Mouse (Mus musculus) common myeloid progenitor, adult 5-6 weeks (primary cell): ENCODE data around the gene Man1c1. TPM values are rescaled to one million over a fixed set of nuclear protein-coding genes. Genes with fewer than 3 reads are reported as not detected.

Source experiments
- ATAC-seq: replicated peaks from 2 replicates; pipeline ENCODE4 v1.8.0; 2016; ENCODE audit warnings: low read depth, mild to moderate bottlenecking, moderate TSS enrichment, inconsistent platforms; ENCODE audit not compliant: poor library complexity, severe bottlenecking
- total RNA-seq: library from RNA; stranded (forward); fragments of 200-1000, 187-1606 nt; gene quantifications from 2 replicates; pipeline ENCODE4 v1.2.3, GENCODE M21; 2017

Gene Man1c1
- total RNA-seq, 1 experiment from 2014 or later = 1.2 TPM

DNA sequence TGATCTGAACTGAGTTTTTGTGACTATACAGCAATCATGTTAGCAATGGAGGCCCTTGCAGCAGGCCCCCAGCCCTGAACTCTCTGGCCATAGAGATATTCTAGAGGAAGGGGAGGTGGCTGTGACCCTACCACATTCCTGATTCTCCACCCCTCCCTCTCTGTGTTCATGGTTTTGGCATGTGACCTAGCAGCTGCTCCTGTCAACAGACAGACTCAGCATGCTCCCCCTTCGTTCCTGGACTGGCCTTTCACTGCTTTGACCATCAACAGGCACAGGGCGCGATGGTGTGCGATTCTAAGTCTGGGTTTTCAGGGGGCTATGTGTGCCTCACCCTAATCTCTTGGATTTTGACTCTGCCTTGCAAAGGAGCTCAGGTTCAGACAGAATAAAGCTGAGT is 86.3 kb downstream of the Man1c1 start:
- ATAC-seq = no peak

DNA sequence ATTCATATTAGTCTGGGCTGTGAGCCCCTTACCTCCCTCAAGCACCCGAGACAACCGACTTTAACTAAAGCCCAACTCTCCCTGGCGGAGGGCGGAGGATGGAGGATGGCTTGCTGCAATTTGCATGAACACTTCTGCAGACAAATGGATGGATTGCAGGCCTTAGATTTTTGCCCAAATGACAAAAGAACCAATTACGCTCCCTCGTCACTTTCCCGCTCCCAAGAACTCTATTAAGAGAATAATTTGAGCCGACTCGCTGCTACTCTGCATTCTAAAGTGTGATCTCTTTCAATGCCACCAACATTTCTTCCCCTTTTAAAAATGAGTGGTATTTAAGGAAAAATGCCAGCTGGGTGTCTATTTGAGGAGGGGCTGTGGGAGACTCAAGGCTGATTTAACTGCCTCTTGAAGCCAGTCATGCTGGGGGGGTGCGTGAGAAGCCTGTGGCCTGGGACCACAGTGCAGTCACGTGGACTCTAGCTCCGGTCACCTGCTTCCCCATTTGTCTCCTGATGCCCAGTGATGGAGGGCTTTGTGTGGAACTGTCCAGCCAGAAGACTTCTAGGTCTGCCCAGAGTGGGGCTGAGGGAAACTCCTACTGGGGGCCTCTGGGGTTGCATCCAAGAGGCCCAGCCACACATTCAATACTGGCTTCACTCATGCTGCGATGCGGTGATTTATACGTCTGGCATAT is 88.0 kb downstream of the Man1c1 start:
- ATAC-seq = no peak

DNA sequence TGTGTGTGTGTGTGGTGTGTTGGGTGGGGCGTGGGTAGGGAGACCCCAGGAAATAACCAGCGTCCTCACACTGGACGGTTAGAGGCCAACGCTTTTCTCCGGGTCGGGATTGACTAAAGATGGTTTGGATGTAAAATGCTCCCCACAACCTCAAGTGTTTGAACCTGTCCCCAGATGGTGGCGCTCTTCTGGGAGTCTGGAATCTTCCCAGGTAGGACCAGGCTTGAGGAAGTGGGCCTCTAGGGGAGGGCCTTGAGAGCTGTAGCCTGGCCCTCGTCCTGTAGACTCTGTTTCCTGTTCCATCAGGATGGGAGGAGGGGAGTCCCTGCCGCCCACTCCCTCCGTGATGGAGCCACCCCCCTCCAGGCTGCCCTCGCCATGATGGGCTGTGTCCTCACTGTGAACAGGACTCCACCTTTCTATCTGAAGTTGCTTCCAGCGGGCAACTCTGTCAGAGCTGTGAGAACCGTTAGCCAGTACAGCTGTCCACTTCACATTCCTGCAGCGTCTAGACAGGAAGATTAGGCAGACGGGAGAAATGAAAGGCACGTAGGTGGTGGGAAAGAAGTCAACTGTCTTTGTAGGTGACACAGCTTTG is 91.9 kb downstream of the Man1c1 start:
- no peak for ATAC-seq

DNA sequence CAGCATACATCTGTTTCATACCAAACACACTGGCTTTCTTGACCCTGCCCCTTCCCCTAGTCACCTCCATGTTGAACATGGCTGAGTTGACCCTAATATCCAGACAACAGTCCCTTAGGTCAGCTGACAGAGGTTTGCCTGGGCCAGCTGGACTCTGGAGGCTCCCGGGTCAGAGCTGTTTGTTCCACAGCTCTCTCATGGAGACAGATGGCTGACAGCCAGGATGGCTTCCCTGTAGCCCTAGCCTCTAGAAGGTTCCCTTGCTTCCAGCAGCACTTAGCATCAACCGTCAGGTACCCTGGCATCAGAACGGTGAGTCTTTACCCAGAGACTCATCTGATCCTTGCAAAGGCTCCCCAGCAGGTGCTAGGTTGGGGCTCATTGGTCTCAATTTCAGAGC is 93.5 kb downstream of the Man1c1 start:
- no peak for ATAC-seq

DNA sequence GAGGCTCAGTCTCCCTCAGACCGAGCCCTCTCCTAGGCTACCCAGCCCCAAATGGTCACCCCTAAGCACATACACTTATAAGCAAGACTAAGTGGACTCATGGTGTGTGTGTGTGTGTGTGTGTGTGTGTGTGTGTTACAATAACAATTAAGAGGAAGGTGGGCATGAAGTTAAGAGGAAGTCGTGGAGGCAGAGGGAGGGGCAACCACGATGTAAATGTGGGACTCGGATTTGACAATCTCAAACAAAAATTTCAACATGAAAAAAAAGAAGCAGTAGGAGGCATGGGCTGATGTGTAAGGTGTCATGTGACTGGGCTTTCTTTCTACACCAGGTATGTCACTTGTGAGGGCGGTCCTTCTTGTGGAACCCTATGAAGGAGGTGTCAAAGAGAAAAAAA is 96.4 kb downstream of the Man1c1 start:
- ATAC-seq = no peak

DNA sequence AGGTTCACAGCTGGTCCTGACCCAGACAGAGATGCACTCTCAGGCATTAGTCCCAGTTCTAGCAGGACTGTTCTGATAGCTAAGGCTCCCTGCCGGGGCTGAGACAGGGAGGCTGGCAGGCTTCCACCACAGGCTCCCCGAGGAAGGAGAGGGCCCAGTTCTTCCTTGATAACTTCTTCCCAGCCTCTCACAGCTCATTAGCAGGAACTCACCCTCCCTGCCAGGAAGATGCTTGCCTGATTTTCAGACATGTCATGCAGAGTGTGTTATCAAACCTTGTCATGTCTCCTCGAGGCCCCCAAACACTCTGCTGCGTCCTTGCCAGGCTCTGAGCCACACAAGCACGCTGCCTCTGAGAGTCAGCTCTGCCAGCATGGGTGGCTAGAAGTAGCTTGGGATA is 98.0 kb downstream of the Man1c1 start:
- peak; percentile 19; the same call in 1 of the 2 replicates for ATAC-seq

DNA sequence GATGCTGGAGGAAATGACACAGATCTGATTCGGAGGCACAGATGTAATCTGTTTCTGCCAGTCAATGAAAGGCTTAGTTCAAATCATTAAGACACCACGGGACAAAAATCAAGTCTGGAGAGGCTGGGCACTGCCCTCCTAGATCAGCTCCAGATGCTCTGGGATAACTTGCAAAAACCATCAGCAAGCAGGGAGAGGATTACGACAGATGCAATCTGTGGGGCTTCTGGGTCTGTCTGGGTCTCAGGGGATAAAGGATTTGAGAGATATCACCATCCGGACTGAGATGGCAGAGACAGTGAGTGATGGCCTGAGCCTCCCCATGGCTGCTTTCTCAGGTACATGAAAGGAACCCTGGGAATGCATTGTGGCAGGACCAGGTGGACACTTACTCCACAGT is 99.6 kb downstream of the Man1c1 start:
- no peak for ATAC-seq

DNA sequence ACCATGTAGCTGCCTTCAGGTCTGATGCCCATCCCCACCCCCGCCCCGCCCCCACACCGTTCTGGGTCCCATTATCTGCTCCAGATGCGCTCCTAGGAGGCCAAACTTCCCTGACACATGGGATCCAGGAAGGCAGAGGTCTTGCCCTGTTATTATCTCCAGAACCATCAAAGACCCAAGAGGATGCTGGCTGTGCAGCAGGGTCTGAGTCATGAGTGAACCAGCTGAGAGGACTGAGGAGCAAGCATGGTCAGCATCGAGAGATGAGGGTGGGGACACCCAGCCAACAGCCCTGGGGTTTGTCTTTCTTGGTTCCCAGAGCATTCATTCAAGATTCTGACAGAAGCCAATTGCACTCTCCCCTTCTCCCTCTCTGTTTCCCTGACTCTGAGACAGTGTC is 100.5 kb downstream of the Man1c1 start:
- ATAC-seq = no peak

DNA sequence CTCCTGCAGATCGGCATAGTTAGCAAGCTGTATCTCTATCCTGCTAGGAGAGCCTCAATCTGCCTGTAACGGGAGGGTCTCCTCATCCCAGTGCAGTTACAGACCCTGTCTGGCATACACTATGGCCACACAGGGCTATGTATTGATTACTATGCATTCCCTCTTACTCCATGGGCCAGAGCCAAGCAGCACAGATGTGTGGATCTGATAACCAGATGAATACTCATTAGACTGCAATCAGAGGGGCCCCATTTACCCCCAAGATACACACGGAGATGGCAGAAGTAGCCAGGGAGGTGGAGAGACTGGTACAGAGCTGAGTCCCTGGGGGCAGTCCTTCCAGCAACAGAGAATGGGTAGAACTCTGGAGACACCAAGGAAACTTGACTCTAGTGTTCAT is 101.5 kb downstream of the Man1c1 start:
- no peak for ATAC-seq

DNA sequence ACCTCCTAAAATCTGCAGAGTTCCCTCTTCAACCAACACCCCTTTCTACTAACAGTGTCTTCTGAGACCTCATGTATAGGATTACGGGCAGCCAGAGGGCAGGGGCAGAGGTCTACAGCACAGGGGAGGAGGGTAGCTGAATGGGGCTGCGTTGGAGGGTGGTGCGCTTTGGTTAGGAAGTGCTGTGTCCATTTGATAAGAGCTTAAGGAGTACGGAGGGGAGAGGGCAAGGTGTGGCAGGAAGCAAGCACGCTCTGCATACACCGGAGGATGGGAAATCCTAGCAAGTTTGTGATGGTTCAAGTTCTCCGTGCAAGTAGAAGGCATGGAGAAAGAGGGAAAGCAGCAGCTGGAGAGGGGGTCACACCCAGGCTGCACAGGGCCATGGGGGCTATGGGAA is 102.1 kb downstream of the Man1c1 start:
- peak; percentile 74 for ATAC-seq

DNA sequence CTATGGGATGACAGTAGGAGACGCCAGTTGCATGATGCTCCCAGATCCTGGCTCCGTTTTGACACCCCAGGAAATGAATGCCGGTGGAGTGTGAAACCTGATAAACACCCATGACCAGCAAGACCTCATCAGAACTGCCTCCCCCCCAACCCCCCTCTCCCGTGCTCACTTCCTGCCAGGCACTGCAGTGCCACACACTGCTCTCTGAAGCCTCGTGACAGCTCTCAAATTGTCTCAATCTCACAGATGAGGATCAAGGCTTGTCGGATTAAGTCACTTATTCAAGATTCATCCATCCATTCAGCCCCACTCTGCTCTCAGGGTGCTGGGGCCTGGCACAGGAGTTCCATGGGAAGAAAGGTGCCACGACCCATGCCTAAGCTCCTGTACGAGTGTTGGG is 102.7 kb downstream of the Man1c1 start:
- ATAC-seq = peak; percentile 63

DNA sequence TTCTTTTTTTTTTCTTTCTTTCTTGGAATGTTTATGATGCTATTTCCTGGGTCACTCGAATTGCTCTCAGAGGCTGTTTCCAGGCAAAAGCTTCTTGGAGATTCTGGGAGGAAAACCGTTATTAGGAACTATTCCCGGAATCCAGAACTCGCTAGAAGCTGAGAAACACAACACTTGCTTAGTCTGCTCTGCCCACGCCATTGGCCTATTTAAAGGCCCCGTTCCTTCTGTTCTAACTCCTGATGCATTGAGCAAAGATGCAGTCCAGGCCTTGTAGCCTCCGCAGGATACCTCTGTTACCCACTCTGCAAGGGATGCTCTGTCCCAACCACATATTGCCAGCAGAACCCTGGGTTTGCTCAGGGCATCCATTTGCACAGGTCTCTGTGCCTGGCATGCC is 103.3 kb downstream of the Man1c1 start:
- no peak for ATAC-seq

DNA sequence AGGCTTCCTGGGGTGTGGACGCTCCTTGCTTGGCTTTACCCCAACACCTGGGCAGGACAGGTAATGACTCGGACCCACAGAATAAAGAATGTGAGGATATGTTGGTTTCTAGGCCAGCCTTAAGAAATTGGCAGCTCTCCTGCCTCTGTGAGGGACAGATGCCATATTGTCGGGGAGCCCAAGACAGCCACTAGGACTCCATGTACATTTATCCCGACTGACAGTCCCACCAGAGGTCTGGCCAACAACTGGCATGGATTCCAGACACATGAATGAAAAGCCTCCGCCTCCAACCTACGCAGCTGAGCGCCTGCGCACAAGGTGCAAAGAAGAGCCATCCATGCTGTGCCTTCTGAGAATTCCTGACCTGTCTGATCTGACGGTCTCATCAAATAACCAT is 104.0 kb downstream of the Man1c1 start:
- no peak for ATAC-seq

DNA sequence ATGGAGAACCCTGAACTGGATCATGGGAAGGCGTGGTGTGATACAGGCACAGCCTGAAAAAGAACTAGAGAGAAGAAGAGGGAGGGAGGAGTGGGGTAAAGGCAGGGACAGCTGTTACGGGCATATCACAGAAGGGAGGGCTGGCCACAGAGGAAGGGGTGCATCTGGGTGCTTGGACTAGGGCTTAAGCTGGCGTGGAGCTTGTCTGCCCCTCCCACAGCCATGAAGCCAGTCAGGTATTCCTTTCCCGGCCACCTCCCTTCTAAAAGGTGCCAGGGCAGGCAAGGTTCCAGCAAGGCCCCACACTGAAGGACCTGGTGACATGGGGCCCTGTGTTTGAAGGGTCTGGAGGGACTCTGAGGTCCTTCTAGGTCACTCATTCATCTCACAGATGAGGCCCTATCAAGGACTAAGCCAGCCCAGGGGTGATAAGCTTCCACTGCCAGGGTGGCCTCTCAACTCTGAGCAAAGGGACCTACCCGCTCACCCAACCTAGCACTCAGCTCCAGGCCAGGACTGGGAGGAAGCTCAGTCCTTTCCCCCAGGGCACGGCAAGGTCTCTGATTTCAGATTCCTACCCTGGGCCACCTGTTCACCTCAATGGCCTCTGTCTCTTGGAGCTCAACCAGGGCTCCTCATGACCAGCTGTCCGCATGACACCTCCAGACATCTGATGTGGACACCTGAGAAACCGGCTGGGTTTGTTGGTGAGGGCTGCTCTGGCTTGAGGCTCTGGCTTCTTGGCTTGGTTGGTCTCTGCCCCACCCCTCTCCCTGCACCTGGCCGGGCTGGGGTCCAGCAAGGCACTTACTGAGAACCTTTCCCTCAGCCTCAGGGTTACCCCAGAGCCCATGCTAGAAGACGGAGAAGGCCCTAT is 107.0 kb downstream of the Man1c1 start:
- ATAC-seq = no peak

DNA sequence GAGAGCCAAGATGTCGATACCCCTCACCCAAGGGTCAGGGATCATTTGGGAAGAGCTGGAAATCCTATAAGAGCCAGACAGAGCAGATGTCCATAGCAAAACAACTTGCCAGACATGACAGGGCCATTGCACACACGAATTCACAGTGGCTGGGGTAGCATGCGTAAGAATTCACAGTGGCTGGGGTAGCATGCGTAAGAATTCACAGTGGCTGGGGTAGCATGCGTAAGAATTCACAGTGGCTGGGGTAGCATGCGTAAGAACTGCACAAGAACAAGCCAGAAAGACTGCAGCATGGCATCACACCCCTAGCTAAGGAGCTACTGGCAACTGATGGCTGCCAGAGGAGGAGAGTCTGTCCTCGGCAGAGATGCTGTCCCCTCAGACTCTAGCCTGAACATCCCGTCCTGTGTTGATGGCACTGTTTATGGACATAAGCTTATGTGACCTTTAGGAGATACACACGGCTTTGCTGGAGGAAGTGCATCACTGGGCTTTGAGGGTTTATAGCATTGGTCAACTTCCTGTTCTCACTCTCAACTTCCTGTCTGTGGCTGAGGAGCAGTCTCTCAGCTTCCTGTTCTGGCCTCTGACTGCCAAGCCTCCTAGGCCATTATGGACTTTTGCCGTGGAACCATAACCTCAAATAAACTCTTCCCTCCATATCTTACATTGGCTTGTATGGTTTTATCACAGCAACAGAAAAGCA is 109.2 kb downstream of the Man1c1 start:
- ATAC-seq = peak; percentile 62

DNA sequence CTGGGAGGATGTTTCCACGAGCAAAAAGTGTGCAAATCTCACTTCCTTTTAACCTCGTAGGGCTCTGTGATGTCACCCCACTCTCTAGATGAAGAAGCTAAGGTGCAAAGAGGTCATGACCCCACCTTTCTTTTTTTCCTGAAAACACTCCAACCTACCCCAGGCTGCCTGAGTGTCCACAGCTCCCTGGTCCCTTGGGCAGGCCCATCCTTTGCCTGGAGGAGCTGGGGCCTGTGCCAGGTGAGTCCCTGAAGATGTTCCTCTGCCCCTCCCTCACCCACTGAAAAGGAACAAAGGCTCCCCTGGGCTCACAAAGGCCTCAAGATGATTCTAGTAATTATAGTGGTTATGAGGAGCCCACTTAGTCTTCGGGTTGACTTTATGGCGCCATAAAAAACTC is 111.6 kb downstream of the Man1c1 start:
- no peak for ATAC-seq

DNA sequence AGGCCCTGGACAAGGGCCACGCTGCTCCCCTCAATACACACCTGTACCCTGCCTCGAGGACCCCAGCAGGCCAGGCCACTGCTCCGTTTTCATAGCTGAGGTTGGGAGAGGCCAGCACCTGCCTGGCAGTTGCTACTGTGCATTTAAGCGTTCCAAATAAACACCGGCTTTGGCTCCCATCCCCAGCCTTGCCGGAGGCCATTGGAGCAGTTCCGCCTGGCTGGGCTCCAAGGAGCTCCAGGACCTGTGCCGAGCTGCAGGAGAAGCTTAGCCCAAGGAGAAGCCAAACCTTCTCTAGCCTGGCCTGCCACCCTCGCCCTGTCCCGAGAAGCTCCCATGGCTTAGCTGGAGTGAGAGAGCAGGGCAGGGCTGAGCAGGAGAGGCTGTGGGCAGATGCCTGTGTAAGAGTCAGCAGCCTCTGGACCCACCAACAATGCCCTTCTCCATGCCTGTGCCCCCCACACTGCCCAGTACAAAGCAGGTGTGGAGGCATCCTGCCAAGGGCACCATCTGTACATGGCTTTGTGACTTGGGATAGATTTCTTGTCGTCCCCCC is 112.5 kb downstream of the Man1c1 start:
- ATAC-seq = no peak

DNA sequence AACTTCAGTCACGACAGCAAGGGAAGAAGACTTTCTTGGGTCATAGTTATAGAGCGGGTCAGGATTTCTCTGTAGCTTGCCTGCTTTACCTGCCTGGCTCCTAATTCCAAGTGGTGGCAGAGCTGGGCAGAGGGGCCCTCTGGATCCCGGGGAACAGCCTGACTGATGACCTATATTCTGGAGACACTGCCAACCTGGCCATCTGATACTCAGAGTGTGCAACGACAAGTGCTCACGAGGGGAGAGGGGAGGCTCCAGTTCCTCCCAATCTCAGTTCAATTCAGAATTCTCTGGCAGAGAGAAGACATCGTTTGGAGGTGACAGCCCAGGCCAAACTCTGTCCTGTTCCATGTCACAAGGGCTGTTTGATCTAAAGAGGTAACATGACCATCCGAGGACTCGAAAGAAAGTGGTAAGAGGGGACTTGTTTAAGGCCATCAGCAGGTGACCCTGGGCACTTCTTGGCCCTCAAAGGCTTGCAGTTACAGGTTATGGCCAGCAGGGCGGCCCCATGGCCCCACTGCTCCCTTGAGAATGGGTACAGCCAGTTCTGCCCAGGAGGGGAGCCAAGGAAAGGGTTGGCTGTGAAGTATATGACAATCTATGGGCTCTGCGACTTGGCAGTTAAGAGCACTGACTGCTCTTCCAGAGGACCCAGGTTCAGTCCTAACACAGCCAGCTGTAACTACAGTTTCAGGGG is 113.7 kb downstream of the Man1c1 start:
- no peak for ATAC-seq

DNA sequence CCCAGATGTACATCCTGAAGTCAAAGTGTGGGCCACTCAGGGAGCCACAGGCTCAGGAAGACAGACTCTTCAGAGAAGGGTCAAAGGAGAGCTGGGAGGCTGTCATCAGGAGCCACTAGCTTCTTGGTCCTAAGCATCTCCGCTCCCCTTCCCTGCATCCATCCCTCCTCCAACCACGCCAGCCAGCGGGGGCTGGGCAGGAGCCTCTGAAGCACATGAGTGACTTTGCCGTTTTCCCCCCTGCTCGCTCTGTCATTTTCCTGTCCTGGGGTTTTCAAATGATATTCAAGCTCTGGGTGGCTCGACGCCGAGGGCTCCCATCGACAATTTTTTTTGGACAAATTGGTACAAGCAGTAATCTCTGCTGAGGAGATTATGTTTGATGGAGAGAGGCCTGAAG is 114.3 kb downstream of the Man1c1 start:
- no peak for ATAC-seq

DNA sequence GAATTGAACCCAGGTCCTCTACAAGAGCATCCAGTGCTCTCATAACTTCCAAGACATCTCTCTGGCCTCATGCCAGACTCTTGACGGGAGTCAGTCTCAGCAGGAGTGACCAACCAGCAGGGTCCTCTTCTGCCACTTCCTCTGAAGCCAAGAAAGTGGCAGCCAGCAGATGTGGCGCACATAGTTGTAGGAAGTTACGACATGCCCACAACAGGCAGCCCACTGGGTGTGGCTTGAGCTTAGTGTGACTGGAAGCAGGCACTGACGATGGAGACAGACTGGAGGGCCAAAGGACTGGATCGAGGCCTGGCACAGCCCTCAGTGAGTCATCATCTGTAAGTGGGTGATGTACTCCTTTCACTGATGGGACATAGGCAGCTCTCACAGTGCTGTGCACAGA is 115.1 kb downstream of the Man1c1 start:
- peak; percentile 80 for ATAC-seq
